Mouse (Mus musculus) cerebellum, postnatal 10 days (tissue): ENCODE results near the gene Acsf2.
"Not testable (repeated sequence)": the region's sequence is repeated elsewhere in the genome, so short reads cannot be mapped to it uniquely, and the experiment has no call there.

Experiments used
- DNase-seq, 2 experiments: peaks; one replicate each; pipeline ENCODE4 v3.0.0; 2021; ENCODE audit warnings: mixed read lengths in 2 of 2

Acsf2 gene

GRCm38 (mm10) chr11:94601321-94602281 is at the start of gene Acsf2:
Acsf2 (minus strand) TSS chr11:94601871.
- peak; percentile 63 to 77 for DNase-seq

GRCm38 (mm10) chr11:94651241-94651640 is 49.6 kb upstream of the Acsf2 start:
- not testable (repeated sequence) for DNase-seq

- DNase-seq: no peak
These were observed 44.8 kb upstream of the Acsf2 start for GRCm38 (mm10) chr11:94646457-94646856.

- no peak for DNase-seq
These were observed 43.0 kb upstream of the Acsf2 start for GRCm38 (mm10) chr11:94644461-94645219.

- no peak for DNase-seq
These were observed 32.8 kb upstream of the Acsf2 start for GRCm38 (mm10) chr11:94634431-94634830.

GRCm38 (mm10) chr11:94632988-94633387 is 31.3 kb upstream of the Acsf2 start:
- no peak for DNase-seq

GRCm38 (mm10) chr11:94631969-94632368 is 30.3 kb upstream of the Acsf2 start:
- no peak for DNase-seq

- DNase-seq: peak; percentile 46 to 69
These were observed 28.7 kb upstream of the Acsf2 start for GRCm38 (mm10) chr11:94630199-94631011.

GRCm38 (mm10) chr11:94629884-94630198 is 28.2 kb upstream of the Acsf2 start:
- DNase-seq: no peak

- DNase-seq: peak; percentile 97 to 98
These were observed 27.7 kb upstream of the Acsf2 start, which contains the start of gene Lrrc59 for GRCm38 (mm10) chr11:94629199-94629883. Lrrc59 (plus strand) TSS chr11:94629767.

- no peak for DNase-seq
These were observed 20.5 kb upstream of the Acsf2 start for GRCm38 (mm10) chr11:94622162-94622561.

GRCm38 (mm10) chr11:94621458-94621852 is 19.8 kb upstream of the Acsf2 start:
- DNase-seq: no peak

GRCm38 (mm10) chr11:94620766-94621457 is 19.2 kb upstream of the Acsf2 start:
- peak; percentile 17 to 22 for DNase-seq

- no peak for DNase-seq
These were observed 16.0 kb upstream of the Acsf2 start for GRCm38 (mm10) chr11:94617646-94618045.

- no peak for DNase-seq
These were observed 13.8 kb upstream of the Acsf2 start for GRCm38 (mm10) chr11:94615494-94615893.

GRCm38 (mm10) chr11:94614603-94615002 is 12.9 kb upstream of the Acsf2 start:
- DNase-seq: no peak

GRCm38 (mm10) chr11:94610744-94611740 is 9.4 kb upstream of the Acsf2 start:
- no peak for DNase-seq

GRCm38 (mm10) chr11:94602356-94602955 is 785 bp upstream of the Acsf2 start:
- no peak for DNase-seq

GRCm38 (mm10) chr11:94600447-94600846 is 1.2 kb downstream of the Acsf2 start:
- DNase-seq: no peak
